Mouse (Mus musculus) embryonic fibroblast, embryonic 13.5 days (primary cell): ENCODE measurements at regions not wholly inside any gene's neighbourhood (a gene's known extent, or its start where the extent isn't known, plus 50 kb on each side); places are given as distances from the start of the nearest gene placed in this dataset.

Experiments used
- CTCF ChIP-seq: IDR thresholded peaks from 2 replicates; pipeline ENCODE4 v1.5.1; 2011; ENCODE audit warnings: mild to moderate bottlenecking, control low read depth, low read length, moderate library complexity, borderline replicate concordance; ENCODE audit not compliant: insufficient read depth
- POLR2A ChIP-seq: IDR thresholded peaks from 2 replicates; pipeline ENCODE4 v1.6.1; 2011; ENCODE audit warnings: low read depth, mild to moderate bottlenecking, control low read depth, low read length, moderate library complexity

GRCm38 (mm10) chr14:9150841-9151240 is 484.8 kb upstream of the 4930452B06Rik start:
- TF ChIP-seq CTCF, result no peak
- no peak for TF ChIP-seq POLR2A
